Mouse (Mus musculus) thymus, postnatal 25 days (tissue): ENCODE measurements around the gene Otud7a.
A peak's percentile ranks its signal among the peaks of the same experiment; 100 is the strongest.

Source experiments
- DNase-seq: peaks from one replicate; pipeline ENCODE4 v3.0.0; 2022

The Otud7a gene

DNA sequence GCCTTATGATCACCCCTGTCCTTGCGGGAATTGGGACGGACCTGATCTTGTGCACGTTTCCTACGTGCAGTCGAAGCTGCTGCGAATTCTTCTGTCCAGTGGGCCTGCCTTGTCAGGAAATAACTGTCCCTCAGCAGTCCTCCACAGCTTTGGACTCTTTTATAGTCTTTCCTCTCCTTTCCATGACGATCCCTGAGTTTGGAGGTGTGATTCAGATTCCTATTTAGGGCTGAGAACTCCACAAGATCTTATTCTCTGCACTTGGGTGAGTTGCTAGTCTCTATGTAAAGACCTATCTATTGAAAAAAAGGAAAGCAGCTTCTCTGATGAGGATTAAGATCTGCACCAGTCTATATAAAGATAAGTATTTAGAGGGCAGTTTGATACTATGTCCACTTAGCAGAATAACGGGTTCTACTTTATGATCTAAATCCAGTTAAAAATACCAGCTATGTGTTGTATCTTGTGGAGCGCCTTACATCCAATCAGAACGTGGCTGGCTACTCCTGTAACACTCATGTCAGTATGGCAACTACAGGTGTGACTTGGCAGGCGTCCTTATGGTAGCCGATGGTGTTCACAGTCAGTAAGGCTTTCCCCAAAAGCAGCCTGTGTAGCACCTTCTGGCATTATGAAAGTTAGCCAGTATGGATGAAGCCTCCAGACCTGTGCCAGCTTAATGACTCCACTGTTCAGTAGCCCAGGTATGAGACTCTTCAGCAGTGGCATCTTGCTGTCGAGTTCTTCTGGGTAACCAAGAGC, 274.8 kb downstream of the Otud7a start:
- no peak for DNase-seq

DNA sequence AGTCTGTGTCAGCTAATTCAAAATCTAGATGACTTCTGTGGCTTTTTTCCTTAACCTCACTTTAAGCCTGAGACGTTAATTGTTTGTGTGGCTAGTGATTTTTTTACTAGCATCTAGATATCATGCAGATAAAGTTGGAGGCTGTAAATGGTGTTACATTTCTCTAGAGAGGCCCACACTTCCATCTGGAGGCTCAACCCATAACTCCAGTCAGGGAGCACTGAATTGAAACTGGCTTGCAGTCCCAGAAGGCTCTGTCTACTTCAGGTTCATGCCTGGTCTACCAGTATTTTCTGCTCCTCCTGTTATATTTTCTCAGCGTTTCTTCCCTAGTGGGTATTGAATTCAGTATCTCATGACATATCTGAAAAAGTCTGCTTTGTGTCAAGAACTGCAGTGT, 276.1 kb downstream of the Otud7a start:
- no peak for DNase-seq

DNA sequence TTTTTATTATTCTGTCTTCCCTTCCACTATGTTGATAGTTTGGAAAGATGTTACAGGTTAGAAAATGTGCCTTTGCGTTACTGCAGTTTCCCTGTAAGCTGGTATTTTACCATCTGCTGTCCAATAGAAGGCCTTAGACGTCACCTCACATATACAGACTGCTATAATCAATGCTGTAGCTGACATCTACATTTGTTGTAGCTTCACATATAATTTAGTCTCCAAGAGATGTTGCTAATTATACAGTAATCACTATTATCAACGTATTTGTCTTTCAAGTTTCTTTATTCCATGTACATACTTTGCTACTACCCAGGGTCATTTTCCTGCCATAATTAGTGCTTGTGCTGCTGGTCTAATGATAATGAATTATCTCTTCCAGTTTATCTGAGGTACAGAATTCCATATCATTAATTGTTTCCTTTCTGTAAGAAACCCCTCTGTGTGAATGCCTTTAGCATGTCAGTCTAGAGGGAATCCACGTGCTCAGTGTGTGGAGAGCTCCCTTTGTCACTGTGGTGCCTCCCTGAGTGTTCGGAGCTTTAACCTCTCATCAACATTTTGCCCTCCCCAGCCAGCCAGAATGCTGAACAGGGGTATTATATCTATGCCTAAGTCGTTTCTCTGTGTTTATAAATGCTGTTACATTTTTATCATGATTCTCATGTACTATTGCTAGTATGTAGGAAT, 280.6 kb downstream of the Otud7a start:
- DNase-seq = no peak

GRCm38 (mm10) chr7:63729605-63730004, 285.1 kb downstream of the Otud7a start:
- no peak for DNase-seq

- no peak for DNase-seq
Measured at GRCm38 (mm10) chr7:63730012-63730411, 285.5 kb downstream of the Otud7a start.

- no peak for DNase-seq
Measured at GRCm38 (mm10) chr7:63737725-63738124, 293.2 kb downstream of the Otud7a start.

DNA sequence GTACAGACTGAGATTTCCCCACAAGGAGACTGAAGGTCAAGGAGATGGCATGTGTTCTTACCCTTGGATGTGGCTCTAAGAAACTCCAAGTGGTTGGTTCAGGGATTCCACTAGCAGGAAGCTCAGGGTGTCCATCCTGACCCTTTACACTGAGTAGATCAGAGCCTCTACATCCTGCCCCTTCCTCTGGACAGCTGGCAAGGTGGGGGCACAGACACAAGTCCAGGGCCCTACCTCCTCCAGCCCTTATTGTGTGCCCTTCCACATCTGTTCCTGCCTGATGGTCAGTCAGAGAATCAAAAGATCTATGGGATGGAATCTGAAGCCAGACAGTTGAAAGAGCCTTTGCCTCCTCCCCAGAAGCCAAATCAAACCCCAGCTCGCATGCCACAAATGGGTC, 293.6 kb downstream of the Otud7a start:
- no peak for DNase-seq

DNA sequence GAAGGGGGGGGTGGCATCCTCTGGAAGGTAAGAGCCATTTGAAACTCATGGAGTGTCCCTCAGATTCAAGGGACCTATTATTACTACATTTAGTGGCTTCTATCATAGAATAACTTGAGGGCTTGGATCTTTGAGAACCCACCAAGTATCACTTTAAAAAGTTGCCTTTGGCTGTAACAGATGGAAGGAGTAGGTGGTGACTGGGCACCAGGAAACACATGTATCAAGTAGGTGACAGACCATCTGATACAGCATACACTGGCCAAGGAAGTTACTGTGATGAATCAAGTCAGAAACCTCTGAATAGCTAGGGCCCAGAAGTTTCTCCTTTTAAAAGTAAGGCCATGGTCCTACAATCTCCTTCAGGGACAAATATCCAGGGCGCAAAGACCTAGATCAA, 298.6 kb downstream of the Otud7a start:
- no peak for DNase-seq

DNA sequence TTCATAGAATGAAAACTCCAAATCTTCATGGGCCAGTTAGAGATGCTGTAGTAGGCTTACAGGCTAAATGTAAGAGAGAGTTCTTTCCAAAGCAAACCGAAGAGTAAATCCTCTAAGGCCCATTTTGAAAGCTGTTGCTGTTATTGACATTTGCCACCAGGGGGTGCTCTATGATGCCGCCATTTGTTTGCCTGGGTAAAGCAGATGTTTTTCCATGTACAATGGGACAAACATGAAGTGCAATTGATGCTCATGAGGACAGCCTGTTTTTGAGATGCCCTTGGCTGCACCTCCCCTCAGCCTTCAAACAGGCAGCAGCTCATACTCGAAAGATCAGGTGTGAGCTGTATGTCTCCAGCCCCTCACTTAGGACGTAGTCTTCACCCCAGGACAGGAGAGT, 307.5 kb downstream of the Otud7a start:
- DNase-seq = peak; percentile 52

DNA sequence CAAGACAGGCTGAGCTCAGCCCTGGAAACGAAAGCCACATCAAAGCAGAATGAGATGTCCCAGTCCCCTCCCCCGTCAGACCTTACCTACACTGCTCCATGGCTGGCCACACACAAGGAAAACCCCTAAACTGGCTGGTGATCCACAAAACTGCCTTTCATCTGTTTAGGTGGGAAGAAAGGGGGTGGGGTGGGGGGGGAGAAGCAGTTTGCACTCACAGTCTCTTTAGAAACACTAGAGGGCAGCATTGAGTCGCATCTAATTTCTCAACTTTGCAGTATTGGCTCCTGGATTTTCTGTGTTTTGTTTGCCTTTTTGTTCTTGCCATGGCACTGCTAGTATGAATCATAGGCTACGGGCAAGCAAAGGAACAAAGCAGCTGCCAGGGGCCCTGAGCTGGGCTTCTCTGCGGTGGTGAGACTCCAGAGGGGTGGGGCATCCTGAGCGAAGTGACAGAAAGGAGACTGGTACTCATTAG, 308.8 kb downstream of the Otud7a start:
- DNase-seq = peak; percentile 27

- peak; percentile 41 for DNase-seq
Measured at GRCm38 (mm10) chr7:63754573-63755475, 310.3 kb downstream of the Otud7a start.

GRCm38 (mm10) chr7:63755476-63755948, 311.0 kb downstream of the Otud7a start:
- peak; percentile 82 for DNase-seq

- DNase-seq = no peak
Measured at GRCm38 (mm10) chr7:63757136-63757677, 312.7 kb downstream of the Otud7a start.

DNA sequence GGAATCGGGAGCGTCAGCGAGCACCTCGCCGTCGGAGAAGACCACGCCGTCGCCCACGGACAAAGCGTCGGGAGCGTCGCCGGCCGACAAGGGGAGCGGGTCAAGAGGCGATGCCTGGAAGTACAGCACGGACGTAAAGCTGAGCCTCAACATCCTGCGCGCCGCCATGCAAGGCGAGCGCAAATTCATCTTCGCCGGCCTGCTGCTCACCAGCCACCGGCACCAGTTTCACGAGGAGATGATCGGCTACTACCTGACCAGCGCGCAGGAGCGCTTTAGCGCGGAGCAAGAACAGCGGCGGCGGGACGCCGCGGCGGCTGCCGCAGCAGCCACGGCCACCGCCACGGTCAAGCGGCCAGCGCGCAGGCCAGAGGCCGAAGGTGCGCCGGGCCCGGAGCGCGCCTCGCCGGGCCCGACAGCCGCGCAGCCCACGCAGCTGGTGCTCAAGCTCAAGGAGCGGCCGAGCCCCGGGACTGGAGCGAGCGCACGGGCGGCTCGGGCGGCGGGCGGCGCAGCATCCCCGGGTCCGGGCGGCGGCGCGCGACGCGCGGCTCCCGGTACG, 313.2 kb downstream of the Otud7a start:
- DNase-seq = no peak

DNA sequence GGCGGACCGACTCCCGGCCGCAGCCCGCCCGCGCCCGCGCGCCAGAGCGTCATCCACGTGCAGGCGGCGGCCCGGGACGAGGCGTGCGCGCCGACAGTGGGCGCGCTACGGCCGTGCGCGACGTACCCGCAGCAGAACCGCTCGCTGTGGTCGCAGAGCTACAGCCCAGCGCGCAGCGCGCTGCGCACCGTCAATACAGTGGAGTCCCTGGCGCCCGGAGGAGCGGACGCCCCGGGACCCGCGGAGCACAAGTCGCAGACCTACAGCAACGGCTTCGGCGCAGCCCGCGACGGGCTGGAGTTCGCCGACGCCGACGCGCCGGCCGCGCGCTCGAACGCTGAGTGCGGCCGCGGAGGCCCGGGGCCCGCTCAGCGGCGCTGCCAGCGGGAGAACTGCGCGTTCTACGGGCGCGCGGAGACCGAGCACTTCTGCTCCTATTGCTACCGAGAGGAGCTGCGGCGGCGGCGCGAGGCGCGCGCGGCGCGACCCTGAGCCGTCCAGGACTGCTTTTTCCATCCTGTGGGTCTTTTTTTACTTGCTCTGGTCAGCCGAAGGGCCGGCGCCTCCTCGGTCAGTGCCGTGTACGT, 313.8 kb downstream of the Otud7a start:
- no peak for DNase-seq

DNA sequence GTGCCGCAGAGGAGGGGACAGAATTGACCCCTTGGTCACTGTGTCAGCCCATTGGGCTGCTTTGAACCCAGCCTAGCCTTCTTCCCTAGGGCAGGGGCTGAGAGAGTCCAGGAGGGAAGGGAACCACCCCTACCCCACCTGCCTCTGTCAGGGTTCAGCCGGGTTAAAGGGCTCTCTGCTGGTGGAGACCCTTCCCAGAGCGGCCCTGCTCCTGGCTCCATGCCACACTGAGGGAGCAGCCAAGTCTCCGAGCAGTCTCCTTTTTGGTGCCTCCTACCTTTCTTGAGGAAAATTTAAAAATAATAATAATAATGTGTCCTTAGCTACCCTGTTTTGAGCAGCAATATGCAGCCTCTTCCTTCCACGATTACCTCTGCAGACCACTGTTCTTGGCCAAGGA, 315.1 kb downstream of the Otud7a start:
- DNase-seq = no peak

DNA sequence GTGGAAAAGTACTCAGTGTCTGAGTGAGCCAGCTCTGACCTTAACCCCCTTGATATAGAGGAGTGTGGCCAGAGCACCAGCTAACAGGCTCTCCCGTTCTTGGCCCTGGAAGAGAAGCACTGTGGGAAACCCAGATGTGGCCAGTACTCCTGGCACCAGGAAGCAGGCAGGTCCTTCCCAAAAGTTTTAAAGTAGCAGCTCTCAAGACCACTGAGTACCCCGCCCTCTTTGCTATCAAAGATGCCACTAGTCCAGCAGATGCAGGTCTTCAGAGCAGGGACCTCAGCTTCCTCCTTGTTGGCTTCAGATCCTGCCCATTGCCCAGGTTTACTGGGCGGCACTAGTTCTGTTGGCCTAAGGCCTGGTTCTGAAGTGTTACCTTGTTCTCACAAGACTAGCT, 318.0 kb downstream of the Otud7a start:
- DNase-seq = no peak

GRCm38 (mm10) chr7:63768398-63769029, 324.0 kb downstream of the Otud7a start:
- DNase-seq = no peak

DNA sequence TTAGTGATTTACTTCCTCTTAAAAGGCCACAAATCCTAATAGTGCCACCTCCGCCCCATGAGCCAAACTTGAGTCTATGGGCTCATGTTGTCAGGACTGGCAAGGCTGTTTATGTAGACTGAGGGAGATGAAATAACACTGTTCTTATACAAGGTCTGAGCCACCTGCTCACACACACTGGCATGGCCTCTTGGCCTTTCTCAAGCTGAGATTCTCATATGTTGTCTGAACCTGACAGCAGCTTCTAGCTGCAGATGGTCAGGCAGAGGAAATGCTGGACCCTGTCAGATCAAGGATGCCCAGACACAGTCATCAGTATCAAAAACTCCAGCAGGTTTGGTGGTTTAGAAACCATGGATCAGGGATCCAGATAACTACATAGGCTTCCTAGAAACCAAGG, 328.7 kb downstream of the Otud7a start:
- DNase-seq = no peak

DNA sequence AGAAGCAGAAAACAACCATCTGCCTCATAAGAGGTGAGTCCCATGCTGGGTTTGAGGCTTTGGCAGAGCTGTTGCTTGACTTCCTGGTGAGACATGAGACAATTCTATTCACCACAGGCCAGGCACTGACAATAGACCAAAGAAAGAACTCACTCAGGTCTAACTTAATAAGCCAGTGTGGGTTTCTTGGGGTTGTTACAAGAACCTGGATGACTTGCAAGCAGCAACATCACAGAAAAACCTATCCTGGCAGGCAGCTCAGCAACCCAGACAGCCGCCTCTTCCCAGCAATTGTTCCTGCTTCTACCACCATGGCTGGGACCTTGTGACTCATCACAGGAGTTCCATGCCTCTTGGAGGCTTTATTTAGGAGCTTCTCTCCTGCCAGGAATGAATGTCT, 329.7 kb downstream of the Otud7a start:
- no peak for DNase-seq

GRCm38 (mm10) chr7:63777328-63777727, 332.8 kb downstream of the Otud7a start:
- DNase-seq = no peak

GRCm38 (mm10) chr7:63780821-63781220, 336.3 kb downstream of the Otud7a start:
- no peak for DNase-seq
